Mouse (Mus musculus): ENCODE data around the gene Gm3448.
A peak's percentile ranks its signal among the peaks of the same experiment; 100 is the strongest.
"Not testable (repeated sequence)": the region's sequence is repeated elsewhere in the genome, so short reads cannot be mapped to it uniquely, and the experiment has no call there.

The Gm3448 gene

DNA sequence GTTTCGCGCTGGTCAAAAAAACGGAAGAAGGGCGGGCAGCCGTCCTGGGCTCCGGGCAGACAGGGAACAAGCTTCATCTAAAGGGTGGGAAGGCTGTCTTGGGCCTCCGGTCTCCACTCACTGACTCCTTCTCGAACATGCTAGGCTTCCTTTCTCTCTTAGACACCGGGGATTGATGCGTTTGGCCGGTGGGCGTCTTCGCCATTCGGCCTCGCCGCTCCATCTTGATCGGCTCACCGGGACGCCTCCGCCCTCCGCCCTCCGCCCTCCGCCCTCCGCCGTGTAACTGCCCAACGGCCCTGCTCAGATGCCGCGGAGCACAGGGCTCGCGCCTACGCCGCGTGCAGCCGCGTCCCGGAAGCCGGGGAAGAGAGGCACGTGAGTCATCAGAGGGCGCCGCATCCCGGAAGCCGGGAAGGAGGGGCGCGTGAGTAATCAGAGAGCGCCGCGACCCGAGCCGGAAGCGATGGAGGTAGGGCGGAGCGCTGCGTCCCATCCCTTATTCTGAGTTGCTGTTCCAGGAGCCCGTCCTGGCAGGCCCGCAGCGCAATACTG lies at the start of gene Gm3448, which contains the start of the genes Ermard and Tcte3:
Gene Gm3448 (minus strand): TSS at position 363 of the 555 bp plus-strand sequence.
Gene Ermard (plus strand): TSS at position 34 of the 555 bp plus-strand sequence.
Gene Tcte3 (minus strand): TSS at position 314 of the 555 bp plus-strand sequence.
- DNase-seq, result peak; percentile 63 to 67

DNA sequence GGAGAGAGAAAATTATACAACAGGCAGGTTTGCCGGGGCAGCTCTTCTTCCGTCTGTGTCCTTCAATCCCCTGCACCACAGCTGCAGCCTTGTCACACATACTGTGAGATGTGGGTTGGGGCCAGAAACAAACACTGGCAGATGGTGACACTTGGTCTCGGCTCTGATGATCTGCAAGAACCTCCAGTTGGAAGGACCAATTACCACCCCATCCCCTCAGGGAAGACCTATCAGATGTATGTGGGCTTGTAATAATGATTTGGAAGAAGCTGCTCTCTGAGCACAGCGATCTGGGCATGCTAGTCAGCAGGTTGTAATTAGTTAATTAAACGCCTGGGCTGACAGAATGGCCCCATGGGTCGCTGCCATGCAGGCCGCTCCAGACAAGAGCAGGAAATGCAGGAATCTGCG lies 47.3 kb upstream of the Gm3448 start:
- DNase-seq, result peak; percentile 64 to 68

DNA sequence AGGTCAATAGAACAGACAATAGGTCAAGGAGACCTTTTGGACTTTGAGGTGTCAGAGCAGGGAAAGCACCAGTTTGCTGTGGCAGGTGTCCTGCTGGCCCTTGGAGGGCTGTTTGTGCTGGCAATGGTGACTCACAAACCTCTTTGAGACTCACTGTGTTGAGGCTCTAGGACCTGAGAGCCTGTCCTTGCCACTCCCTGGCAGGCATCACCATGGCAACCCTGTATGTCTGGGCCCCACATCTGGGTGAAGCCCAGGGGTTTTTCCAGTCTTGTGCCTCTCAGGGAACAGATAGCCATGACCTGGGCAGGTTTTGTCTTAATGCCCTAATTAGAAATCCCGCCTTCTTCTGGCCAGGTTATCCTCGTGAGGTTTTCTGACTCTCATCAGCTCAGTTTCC lies 46.8 kb upstream of the Gm3448 start:
- no peak for DNase-seq

DNA sequence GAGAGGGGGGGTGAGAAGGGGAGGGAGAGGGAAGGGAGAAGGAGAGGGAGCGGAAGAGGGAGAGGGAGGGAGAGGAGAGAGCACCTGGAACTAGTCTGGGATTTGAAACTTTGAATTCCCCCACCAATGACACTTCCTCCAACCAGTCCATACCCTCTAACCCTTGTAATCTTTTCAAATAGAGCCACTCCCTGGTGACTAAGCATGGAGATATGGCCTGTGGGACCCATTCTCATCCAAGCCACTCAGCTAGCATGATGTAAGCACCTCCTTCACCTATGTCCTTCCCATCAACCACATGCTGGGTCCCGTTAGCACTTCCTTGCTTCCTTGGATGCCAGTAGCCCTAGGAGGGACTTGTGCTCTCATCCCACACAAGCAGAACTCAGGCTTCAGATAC lies 43.7 kb upstream of the Gm3448 start:
- no peak for DNase-seq

DNA sequence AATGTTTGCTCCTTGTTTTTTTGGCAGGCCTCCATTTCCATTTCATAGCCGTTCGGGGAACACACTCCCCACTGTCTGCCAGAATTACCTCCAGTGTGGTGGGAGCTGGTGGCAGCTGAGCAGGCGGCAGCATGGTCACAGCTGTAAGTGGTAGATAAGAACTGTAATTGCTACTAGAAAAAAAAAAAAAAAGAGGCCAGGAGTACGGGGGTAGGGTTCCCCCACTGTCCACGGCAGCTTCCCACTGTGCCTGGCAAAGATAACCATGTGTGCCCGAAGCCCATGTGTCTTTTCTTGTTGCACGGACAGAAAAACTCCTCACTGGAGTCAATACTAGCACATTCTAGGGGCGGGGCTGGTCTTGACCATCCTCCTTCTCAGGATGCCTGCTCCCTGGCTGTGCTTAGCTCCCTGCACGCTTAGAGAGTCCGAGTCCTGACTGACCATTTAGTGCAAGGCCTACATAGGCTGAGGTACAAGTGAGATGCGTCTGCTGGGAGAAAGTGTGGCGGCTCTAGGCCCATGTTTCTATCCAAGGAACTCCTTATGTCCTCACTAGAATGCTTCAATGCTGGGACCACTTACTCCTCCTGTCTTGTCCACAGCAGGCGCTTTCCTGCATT lies 43.0 kb upstream of the Gm3448 start:
- no peak for DNase-seq

DNA sequence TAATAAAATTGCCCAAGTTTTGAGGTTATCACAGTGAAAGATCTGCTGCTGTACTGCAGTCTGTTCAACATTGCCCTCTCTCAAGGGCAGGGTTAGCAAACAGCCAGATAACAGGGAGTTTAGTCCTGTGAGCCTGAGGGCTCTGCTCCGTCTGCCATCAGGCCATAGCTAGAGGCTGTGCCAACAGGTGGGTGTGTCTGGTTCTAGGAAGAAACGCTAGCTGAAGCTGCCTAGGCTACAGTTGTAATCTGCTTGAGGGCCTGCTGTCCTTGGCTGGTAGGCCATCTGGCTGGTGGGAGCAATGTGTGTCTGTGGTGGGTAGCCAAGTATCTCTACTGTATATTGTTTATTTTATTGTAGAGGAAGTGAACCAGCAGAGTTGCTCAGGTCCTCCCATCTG lies 36.2 kb upstream of the Gm3448 start:
- DNase-seq, result peak; percentile 45 to 69

DNA sequence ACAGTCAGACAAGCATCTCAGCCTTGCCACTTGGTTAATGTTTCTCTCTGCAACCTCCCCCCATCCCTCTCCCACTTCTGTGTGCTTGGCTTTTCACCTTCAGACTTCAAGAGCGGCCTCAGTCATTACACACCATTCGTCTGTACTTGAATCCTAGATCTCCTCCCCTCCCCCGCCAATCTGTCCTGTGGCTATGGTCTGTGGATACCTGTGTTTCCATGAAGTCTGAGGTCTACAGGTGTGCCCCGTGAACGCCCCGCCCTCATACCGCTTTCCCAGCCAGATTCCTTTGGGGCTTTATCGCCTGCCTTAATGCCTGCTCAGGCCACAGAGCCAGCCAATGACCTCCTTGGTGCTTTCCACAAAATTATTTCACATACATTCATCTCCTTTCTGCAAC lies 33.7 kb upstream of the Gm3448 start:
- no peak for DNase-seq

DNA sequence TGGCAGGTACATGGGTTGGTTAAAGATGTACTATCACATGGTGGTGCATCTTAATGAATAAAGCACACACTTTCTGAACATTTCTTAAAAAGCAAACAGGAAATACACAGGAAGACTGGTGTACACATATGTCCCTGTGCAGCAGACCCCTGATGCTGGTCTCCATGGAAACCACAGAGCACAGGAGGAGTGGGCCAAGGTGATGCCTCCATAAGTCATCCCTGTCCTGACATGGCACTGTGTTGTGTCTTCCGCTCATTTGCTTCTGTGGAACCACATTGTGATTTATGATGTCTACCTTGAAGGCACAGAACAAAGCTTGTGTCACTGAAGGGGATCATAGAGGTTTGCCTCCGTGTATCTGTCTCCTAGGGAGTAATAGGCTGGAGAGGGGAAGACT lies 30.9 kb upstream of the Gm3448 start:
- DNase-seq, result no peak

DNA sequence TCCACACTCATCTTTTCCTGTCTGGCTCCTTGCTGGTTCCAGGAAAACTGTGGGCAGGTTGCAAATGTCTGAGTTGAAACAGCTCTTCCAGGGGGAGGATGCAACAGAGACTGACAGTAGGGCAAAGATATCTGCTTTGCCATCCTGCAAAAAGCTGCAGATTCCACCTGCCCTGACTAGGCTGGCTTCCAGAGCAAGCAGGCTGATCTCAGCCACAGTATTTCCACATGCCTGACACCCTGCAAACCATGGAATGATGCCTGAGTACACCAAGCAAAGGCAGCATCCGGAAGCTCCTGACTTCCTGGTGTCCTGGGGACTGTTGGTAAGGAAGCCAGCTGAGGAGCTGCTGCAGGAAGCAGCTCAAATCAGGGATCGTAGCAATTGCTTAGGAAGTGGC lies 27.8 kb upstream of the Gm3448 start:
- DNase-seq, result peak; percentile 33 to 38

DNA sequence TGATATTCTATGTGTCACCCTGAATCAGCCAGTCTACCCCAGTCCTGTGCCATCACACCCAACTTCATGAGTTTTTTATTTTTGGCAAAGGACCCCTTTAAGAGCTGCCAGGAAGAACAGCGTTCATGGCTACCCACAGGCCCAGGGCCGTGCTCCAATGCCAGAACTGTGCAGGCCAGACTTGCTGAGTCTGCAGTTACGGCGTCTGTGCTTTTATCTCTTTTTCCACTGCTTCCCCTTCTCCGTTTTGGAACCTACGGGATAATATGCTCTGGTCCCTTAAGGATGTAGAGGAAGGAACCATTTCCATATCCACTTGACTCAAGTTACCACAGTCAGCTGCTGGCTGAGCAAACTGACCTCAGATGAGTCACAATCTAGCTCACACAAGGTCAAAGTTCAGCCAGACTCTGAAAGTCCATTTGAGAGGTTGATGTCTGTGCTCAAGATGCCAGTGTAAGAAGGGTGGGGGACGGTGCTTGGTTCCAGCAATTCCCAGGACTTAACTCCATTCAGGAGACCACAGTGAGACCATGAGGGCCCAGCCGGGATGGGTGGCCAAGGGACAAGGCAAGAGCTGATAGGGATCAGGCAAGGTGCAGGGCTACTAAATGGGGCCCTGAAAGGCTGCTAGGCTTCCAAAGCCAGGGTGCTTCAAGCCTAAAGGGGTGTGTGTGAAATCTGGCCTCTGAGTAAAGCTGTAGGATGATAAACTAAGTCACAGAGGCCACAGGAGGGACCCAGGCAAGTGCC lies 26.9 kb upstream of the Gm3448 start:
- DNase-seq, result peak in 1 of 2 experiments; percentile 20

DNA sequence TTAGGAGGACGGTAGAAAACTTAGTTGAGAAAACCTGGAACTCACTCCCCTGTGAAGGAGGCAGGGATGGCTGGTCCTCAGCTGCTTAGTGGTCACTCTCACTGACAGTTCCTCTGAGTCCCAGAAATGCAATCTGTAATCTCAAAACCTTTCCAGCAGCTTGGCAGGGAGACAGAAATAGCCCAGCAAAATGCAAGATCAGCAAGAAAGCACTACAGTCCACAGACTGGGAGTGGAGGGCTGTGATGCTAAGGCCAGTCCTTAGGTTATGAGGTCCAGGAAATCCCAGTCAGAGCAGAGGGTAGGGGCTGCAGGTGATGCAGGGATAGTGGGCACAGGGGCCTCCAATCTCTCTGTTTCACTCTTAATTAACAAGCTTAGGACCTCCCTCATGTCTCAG lies 25.6 kb upstream of the Gm3448 start:
- DNase-seq, result peak in 1 of 2 experiments; percentile 12

DNA sequence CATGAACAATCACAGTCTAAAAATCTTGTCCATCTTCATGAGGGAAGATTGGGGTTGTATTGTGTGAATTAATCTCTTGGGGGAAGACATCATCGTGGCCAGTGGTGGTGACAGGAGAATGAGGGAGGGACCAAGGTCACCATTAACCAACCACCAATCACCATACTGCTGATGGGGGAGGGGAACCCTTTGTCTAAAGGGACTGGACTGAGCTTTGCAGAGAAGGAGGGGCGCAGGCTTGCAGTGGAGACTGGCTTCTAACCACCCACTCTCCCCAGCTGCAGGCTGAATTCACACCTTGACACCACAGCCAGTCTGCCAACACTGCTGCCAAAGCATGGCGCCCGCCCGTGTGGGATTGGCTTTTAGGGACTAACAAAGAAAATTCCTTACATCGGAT lies 24.7 kb upstream of the Gm3448 start:
- DNase-seq, result peak; percentile 37 to 41

DNA sequence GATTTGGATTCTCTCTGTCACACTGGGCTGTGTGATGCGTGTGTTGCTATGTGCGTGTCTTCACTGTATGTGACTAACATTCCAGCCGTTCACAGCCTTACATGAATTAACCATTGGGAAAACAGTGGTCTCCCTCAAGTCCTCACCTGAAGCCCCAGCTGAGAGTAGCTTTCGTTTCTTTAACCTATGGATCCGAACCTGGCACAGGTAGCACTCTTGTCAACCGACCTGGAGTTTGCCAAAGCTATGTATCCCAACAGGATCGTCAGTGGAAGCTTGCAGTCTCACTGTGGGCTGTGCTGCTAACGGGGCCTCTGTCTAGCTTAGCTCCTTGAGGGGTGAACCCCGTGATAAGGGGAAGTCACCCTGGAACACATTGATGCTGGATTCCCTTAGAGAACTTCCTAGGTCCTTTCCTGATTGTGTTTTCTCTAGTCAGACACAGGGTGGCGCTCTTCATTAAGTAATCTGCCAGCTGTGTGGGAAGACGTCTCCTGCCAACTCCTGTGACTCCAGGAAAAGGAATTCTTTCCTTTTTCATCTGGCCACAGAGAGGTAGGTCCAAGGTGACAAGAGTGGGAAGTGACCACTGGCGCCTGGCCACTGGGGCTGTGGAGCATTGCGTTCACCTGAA lies 24.2 kb upstream of the Gm3448 start:
- peak; percentile 80 for DNase-seq

DNA sequence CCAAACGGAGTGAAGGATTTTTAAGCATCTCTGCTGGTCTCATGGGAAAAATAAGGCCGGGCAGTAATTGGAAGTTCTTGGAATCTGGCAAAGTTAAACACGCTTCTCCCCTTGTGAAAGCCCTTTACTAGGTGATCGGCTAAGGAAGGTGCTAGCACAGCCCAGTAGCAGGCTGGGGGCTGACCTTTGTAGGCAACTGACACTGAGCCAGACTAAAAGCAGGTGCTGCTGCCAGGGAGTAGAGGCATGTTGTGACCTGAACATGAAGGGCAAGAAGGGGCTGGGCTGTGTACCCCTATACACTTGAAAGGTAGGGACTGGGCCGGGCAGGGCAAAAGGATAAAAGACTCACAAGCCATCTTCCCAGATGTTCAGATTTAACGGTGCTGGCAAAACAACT lies 19.0 kb upstream of the Gm3448 start:
- no peak for DNase-seq

DNA sequence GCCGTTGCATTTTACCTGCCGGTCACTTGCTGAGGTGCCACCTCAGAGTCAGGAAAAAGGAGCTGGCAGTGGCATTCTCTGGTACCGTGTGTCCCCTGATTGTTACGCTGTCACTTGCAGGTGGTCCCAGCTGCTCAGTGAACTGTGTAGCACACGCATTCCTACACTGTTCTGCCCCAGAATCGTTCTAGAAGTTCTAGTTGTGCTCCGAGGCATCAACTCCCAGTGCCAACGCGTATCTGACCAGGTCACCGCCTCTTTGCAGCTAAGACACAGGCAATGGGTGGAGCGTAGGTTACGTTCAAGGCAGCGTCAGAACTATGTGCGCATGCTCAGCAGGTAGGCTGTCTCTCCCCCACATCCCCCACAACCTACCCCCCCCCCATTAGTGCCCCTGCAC lies 18.3 kb upstream of the Gm3448 start:
- DNase-seq, result no peak

DNA sequence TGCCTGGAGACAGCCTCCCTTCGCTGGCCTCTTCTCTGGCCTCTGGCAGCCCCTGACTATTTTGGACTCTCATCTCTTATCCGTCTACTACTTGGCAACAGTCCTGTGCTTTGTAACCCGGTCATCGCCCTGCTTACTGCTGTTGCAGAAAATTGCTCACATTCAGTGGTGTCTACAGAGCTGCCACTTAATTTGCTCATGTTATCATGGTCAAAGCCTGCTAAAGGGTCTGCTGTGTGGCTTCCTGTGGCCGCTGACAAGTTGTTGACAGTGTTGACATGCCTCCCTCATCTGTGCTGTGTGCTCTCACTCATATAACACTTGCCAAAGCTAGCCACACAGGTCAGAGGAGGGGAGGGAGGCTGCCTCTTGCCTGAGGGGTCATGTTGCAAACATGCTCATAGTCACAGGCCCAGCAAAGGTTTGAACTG lies 16.8 kb upstream of the Gm3448 start:
- DNase-seq, result no peak

DNA sequence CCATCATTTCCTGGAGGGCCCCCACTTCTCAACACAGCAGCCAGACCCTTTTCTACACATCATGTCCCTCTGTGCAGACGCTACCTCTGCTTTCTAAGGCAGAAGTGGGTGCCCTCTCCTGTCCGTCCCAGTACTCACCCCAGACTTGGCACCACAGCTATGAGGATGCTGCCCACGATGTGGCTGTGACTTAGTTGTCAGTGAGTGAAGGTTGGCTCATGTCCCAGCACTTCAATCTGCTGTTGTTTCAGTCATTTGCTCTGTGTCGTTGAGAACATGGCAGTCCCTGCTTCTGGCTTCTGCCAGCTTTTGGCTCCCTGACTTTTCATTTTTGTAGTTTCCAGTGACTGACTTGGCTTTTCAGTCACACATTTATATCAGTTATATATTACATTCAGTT lies 14.6 kb upstream of the Gm3448 start:
- no peak for DNase-seq

DNA sequence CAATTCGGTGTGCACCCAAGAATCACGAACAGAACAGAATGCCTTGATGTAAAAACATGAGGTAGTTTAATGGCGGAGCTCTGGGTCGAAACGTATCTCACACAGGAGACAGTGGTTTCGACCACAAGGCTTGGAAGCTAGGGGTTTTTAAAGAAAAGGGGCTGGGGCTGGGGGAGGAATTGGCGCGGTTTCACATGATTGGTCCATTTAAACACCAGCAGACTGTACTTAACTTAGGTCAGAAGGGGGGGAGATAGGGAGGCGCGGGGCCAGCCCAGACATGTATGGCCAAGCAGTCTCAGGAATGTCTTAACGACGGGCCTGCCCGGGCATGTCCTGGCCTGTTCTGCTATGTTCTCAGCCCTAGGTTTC lies 12.5 kb upstream of the Gm3448 start:
- DNase-seq, result not testable (repeated sequence)

DNA sequence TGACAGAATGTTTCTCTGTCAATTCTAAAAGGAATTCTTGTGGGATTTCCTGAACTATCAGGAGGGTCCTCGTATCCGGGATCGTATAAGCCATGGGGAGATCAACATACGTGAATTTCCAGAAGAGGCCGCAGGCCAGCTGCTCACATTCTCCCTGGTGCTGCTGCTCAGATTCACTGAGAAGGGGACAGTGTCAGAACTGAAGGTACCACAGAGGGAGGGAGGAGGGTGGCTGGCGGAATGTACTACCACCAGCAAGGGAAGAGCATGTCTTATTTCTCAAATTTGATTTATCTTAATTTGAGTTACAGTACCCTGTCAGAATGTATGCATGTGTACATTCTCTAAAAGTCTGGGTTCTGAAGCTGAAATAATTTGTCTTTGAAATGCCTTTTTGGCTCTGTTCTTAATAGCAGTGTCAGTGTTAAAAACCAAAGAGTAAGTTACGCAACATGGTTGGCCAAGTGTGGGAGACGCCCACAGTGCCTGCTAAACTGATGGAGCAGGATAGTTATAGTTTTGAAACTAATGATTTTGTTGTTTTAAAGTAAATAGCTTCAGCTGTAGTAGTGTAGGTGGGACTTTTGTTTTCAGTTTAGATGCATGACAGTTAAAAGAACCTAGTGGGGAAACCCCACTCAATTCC lies 12.0 kb upstream of the Gm3448 start:
- not testable (repeated sequence) for DNase-seq

DNA sequence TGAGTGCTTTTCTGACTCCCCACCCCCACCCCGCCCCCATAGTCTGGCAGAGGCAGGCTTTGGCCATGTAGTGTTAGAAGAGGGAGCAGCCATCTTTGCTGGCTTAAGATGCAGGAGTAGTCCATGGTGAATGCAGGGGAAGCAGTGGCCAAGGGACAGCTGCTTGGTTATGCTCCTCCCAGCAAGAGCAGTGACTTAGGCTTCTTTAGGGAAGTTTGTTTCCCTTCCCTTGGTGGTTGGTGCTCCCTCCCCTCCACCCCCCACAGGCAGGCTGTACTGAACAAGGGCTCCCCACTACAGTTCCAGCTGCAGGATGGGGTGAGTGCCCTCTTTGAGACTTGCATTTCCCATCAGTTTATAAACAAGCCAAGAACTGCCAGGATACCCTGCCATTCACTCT lies 11.4 kb upstream of the Gm3448 start:
- DNase-seq, result not testable (repeated sequence)

DNA sequence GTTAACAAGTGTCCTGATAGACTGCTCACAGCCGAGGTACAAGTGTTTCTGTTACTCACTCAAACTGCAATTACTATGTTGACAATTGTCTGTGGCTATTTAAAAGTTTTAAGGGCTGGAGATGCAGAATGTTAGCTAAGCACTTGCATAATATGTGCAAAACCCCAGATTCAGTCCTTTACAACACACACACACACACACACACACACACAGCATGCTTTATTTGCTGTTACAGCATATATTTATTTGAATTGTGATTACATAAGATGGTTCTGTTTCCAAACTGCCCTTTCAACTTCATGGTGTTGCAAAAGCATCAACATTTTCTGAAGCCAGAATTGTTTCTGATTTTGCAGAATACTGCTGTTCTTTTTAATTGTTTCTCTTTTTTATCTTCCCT lies 9.0 kb upstream of the Gm3448 start:
- DNase-seq, result not testable (repeated sequence)

DNA sequence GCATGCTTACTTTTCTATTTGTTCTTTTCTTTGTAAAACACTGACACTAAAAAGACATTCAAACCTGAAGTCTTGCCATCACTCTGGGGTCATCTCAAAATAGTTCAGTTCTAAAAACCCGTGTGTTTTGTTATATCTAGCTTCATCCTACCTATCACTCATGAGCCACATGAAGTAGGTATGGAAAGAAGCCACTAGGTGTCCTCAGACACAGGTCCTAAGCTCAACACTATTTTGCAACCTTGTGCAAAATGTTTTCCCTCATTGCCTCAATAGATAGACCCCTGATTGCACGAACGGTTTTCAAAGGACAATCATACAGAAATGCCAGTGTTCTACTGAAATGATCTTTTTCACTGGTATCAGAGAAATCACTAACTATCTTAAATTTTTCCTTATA lies 882 bp downstream of the Gm3448 start:
- not testable (repeated sequence) for DNase-seq

DNA sequence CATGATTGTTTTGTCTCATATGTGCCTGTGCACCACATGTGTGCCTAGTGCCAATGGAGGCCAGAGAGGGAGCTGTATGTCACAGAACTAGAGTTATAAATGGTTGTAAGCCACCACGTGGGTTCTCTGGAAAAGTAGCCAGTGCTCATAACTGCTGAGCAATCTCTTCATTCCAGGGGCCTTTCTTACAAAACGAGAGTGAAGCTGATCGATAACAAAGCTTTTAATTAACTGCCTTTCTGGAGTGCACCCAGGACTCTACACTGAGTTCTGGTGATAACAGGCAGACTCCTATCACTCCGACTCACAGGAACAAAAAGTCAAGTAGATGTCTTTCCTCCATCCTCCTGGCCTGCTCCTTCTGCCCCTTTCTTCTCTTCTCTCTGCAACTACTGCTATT lies 9.9 kb downstream of the Gm3448 start:
- not testable (repeated sequence) for DNase-seq
